Mouse (Mus musculus) liver, adult 2 months (tissue): ENCODE measurements around the gene Mrm1. TPM values are rescaled to one million over a fixed set of nuclear protein-coding genes. Genes with fewer than 3 reads are reported as not detected.

Experiments used
- DNase-seq: peaks from one replicate; pipeline ENCODE4 v3.0.0-alpha.2; 2011; ENCODE audit warnings: low read depth, low spot score; ENCODE audit errors: extremely low read depth
- H3K27ac ChIP-seq: fragments of 200-500 bp; replicated peaks from 2 replicates; pipeline ENCODE4 v1.5.1; 2012; ENCODE audit warnings: low read depth, mild to moderate bottlenecking, control low read depth, inconsistent platforms, low read length; ENCODE audit not compliant: insufficient read depth
- H3K27me3 ChIP-seq: fragments of 200-500 bp; 2 replicates; pipeline ENCODE4 v1.6.1; 2012; ENCODE audit warnings: mild to moderate bottlenecking, moderate library complexity, low read length, inconsistent platforms; ENCODE audit not compliant: control insufficient read depth, insufficient read depth
- H3K36me3 ChIP-seq: fragments of 200-500 bp; 2 replicates; pipeline ENCODE4 v1.6.1; 2012; ENCODE audit warnings: low read length, inconsistent platforms; ENCODE audit not compliant: control insufficient read depth, insufficient read depth
- H3K4me1 ChIP-seq: fragments of 200-500 bp; 2 replicates; pipeline ENCODE4 v1.6.1; 2011; ENCODE audit warnings: low read length; ENCODE audit not compliant: control insufficient read depth, insufficient read depth
- H3K4me3 ChIP-seq: fragments of 200-500 bp; 2 replicates; pipeline ENCODE4 v1.5.1; 2011; ENCODE audit warnings: low read depth, mild to moderate bottlenecking, control low read depth, low read length, moderate library complexity; ENCODE audit not compliant: insufficient read depth
- H3K79me2 ChIP-seq: fragments of 200-500 bp; 2 replicates; pipeline ENCODE4 v1.6.1; 2012; ENCODE audit warnings: inconsistent platforms, mild to moderate bottlenecking, low read length, moderate library complexity; ENCODE audit not compliant: control insufficient read depth, insufficient read depth
- H3K9ac ChIP-seq: fragments of 200-500 bp; 2 replicates; pipeline ENCODE4 v1.6.1; 2012; ENCODE audit warnings: low read depth, mild to moderate bottlenecking, control low read depth, inconsistent platforms, low read length
- CTCF ChIP-seq: fragments of 200-500 bp; IDR thresholded peaks from 2 replicates; pipeline ENCODE4 v1.5.1; 2011; ENCODE audit warnings: low read depth, low read length, control low read depth
- POLR2A ChIP-seq: fragments of 200-500 bp; IDR thresholded peaks from 2 replicates; pipeline ENCODE4 v1.6.1; 2011; ENCODE audit warnings: low read length, control low read depth; ENCODE audit not compliant: insufficient read depth; ENCODE audit errors: extremely low read depth
- WGBS: fragments of 180-500 bp; shearing (Covaris S2); methylation state at CpG from one replicate; pipeline ENCODE4 v1.1.7; 2018; 5-methylcytosine and 5-hydroxymethylcytosine counted together
- polyA plus RNA-seq: library from polyadenylated mRNA; depleted of rRNA; stranded (reverse); fragments of >200 nt; gene quantifications from 2 replicates; pipeline ENCODE4 v1.2.3, GENCODE M21; 2012
- total RNA-seq: library from RNA; depleted of rRNA; stranded (reverse); fragments of >200 nt; gene quantifications from 2 replicates; pipeline ENCODE4 v1.2.3, GENCODE M21; 2014

Mrm1 gene
- total and polyA plus RNA-seq, 2 experiments = 2.6 to 3.9 TPM

GRCm38 (mm10) chr11:84827492-84827891 lies 8.2 kb upstream of the Mrm1 start:
- TF ChIP-seq POLR2A = no peak
- TF ChIP-seq CTCF = no peak
- H3K4me1 ChIP-seq = peaks cover 18% of the 10 kb centered on the region
- peak overlapping the region; percentile 29; the same call in 1 of the 2 replicates for H3K27ac ChIP-seq
- peak; percentile 35 for DNase-seq
- peak overlapping the region; percentile 33; the same call in 1 of the 2 replicates for H3K9ac ChIP-seq
- H3K79me2 ChIP-seq = peaks cover 3% of the 10 kb centered on the region; the same call in 1 of the 2 replicates
- H3K36me3 ChIP-seq = peaks cover 16% of the 10 kb centered on the region
- H3K4me3 ChIP-seq = no peak overlapping the region
- no peaks in the 10 kb centered on the region for H3K27me3 ChIP-seq

GRCm38 (mm10) chr11:84826185-84826584 lies 6.9 kb upstream of the Mrm1 start:
- Histone ChIP-seq H3K9ac (no peak overlapping the region), H3K4me1 (peaks cover 18% of the 10 kb centered on the region), H3K79me2 (peaks cover 3% of the 10 kb centered on the region; the same call in 1 of the 2 replicates), H3K27ac (no peak overlapping the region), H3K27me3 (no peaks in the 10 kb centered on the region), H3K4me3 (no peak overlapping the region), H3K36me3 (peaks cover 4% of the 10 kb centered on the region; the same call in 1 of the 2 replicates)
- no peak for TF ChIP-seq POLR2A
- no peak for TF ChIP-seq CTCF
- DNase-seq = peak; percentile 86
- 22% methylated on average over 3 of the region's 3 CpGs for WGBS

GRCm38 (mm10) chr11:84825261-84825807 lies 6.0 kb upstream of the Mrm1 start:
- Histone ChIP-seq H3K9ac (no peak overlapping the region), H3K79me2 (peaks cover 3% of the 10 kb centered on the region; the same call in 1 of the 2 replicates), H3K27me3 (no peaks in the 10 kb centered on the region), H3K4me3 (no peak overlapping the region), H3K4me1 (peaks cover 18% of the 10 kb centered on the region), H3K27ac (no peak overlapping the region), H3K36me3 (peaks cover 3% of the 10 kb centered on the region; the same call in 1 of the 2 replicates)
- WGBS = 93% methylated on average over 10 of the region's 10 CpGs
- no peak for DNase-seq
- TF ChIP-seq POLR2A (no peak), CTCF (no peak)

GRCm38 (mm10) chr11:84823484-84823897 lies 4.2 kb upstream of the Mrm1 start:
- H3K36me3 ChIP-seq = peaks cover 3% of the 10 kb centered on the region; the same call in 1 of the 2 replicates
- H3K4me1 ChIP-seq = peaks cover 18% of the 10 kb centered on the region
- no peak overlapping the region for H3K27ac ChIP-seq
- H3K27me3 ChIP-seq = no peaks in the 10 kb centered on the region
- peaks cover 3% of the 10 kb centered on the region; the same call in 1 of the 2 replicates for H3K79me2 ChIP-seq
- no peak overlapping the region for H3K9ac ChIP-seq
- no peak overlapping the region for H3K4me3 ChIP-seq
- 70% methylated on average over 10 of the region's 10 CpGs for WGBS
- no peak for TF ChIP-seq POLR2A
- TF ChIP-seq CTCF = no peak
- no peak for DNase-seq

- H3K27ac ChIP-seq = no peak overlapping the region
- peaks cover 15% of the 10 kb centered on the region for H3K4me1 ChIP-seq
- no peak overlapping the region for H3K9ac ChIP-seq
- no peaks in the 10 kb centered on the region for H3K27me3 ChIP-seq
- no peak for TF ChIP-seq POLR2A
- TF ChIP-seq CTCF = no peak
- DNase-seq = no peak
- 95% methylated on average over 5 of the region's 5 CpGs for WGBS
- peaks cover 3% of the 10 kb centered on the region; the same call in 1 of the 2 replicates for H3K36me3 ChIP-seq
- H3K4me3 ChIP-seq = no peak overlapping the region
- peaks cover 3% of the 10 kb centered on the region; the same call in 1 of the 2 replicates for H3K79me2 ChIP-seq
Observed at GRCm38 (mm10) chr11:84822487-84822886, 3.2 kb upstream of the Mrm1 start.

DNA sequence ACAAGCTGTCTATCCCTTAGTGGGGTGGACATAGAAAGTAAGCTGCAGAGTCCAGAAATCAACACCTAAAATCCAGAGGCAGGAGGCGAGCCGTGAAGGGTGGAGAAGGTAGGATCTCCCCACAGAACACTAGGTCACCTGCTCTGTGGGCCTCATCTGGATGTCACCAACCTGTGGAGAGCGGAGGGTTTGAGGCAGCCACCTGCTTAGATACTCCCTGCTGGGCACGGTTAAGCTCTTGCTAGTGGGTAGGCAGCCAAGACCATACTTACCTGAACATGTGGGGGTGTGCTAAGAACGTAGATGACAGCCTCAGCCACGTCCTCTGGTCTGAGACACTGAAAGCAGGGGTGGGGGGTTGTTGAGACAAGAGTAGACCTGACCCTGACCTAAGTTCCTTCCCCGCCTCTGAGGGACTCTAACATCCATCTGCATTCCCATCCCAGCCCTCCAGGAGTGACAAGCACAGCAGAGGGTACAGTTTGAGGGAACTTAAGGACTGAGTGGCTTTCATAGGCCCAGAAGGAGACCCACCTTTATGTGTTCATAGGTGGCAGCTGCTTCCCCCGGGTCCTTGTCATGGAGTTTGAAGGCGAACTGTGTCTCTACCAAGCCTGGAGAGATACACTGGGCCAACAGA lies 1.9 kb upstream of the Mrm1 start:
- H3K79me2 ChIP-seq = no peaks in the 10 kb centered on the region
- H3K27ac ChIP-seq = no peak overlapping the region
- no peak for DNase-seq
- H3K4me3 ChIP-seq = no peak overlapping the region
- TF ChIP-seq POLR2A (no peak), CTCF (no peak)
- no peaks in the 10 kb centered on the region for H3K27me3 ChIP-seq
- peaks cover 10% of the 10 kb centered on the region for H3K4me1 ChIP-seq
- H3K9ac ChIP-seq = no peak overlapping the region
- 94% methylated on average over 9 of the region's 9 CpGs for WGBS
- H3K36me3 ChIP-seq = peaks cover 3% of the 10 kb centered on the region; the same call in 1 of the 2 replicates
